Mouse (Mus musculus): ENCODE data around the gene Ccdc60. TPM values are rescaled to one million over a fixed set of nuclear protein-coding genes. Genes with fewer than 3 reads are reported as not detected.

The Ccdc60 gene
- polyA plus RNA-seq, 1 experiment = 0.50 TPM

DNA sequence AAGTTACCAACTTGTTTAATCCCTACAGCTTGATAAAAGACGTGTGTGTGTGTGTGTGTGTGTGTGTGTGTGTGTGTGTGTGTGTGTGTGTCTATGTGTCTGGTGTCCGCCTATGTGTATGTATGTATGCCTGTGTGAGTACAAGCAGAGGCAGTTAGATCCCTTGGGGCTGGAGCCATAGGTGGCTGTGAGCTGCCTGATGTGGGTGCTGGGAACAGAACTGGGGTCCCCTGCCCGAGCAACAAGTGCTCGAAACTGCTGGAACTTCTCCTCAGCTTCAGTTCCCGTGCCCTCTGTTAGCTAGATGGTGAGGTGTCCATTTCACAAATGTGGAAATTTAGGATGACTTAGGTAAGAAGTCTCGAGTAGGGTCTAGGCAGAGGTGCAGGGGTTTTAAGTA, 204.6 kb downstream of the Ccdc60 start:
- WGBS = 81% methylated on average over 6 of the region's 6 CpGs
- no peak for DNase-seq (ENCODE audit: low read depth, low spot score)

DNA sequence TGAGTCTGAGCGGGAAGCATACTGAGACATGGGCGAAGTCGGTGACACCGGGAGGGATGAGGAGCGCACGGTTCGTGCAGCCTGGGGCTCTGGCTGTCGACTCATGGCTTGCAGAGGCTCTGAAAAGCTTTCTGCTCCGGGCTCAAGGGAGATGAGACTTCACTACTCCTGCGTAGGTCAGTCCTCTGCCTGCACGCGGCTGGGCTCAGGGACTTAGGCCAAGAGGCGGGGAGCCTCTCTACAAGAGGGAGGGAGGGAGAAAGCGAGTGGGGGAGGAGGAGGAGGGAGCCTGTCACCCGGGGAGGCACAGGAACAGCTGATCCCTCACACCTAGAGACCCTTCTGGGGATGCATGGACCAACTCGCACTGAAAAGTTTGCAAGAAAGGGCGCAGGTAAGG, 205.7 kb downstream of the Ccdc60 start, which contains the start of gene Tmem233:
Gene Tmem233, minus strand, starts transcription at position 164 of the 400 bp plus-strand sequence.
- no peak for DNase-seq (ENCODE audit: low read depth, low spot score)
- 16% methylated on average over 17 of the region's 17 CpGs for WGBS

DNA sequence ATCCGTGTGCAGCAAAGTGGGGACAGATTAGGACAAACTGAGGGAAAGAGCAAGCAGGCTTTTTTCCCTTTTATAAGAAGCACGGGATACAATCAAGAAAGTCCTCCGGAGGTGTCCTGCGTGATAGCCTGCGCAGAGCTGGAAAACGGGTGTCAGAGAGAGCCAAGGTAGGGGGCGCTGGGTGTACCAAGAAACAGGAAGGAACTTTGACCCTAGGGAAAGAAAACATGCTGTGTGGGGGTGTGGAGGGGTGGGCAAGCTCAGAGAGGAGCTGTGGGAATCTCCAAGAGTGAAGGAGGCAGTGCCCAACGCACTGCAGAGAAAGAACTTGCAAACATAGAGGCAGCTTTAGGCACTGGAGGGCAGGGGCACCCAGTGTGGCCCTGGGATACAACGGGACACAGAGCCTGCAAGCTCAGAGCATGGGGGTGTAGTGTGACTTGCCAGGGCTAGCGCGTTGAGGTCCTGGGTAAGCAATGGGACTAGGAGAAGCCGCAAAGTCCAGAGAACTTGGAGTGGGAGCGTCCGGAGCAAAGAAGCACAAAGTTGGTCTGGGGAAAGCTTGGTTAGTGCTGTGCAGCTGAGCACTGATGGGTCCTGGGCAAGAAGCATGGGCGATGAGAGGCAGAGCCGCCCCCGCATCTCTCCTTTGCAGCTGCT, 206.4 kb downstream of the Ccdc60 start:
- 44% methylated on average over 17 of the region's 17 CpGs for WGBS
- DNase-seq (ENCODE audit: low read depth, low spot score) = no peak

GRCm38 (mm10) chr5:116081616-116082015, 207.2 kb downstream of the Ccdc60 start:
- 70% methylated on average over 7 of the region's 7 CpGs for WGBS
- DNase-seq (ENCODE audit: low read depth, low spot score) = no peak

DNA sequence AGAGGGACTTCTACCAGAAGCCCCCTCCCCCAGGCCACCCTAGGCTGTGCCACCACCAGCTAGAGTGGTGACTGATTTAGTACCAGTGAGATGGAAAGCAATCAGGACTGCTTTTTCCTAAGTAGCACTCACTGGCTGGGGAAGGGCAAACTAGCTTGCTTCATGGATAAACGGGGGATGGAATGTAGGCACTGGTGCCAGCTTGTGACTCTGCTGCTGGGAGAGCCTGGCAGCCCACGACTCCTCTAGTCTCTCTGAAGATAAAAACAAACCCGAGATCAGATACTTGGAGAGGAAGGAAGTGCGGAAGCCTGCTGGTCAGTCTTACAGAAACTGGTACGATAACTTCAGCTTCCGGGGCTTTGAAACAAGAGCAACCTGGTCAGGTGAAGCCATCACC, 208.0 kb downstream of the Ccdc60 start:
- DNase-seq (ENCODE audit: low read depth, low spot score) = no peak
- 53% methylated on average over 6 of the region's 6 CpGs for WGBS

Other genes starting within 250 kb of the Ccdc60 start
- not detected in 2 replicates for gene Tmem233, start 205.7 kb downstream of the Ccdc60 start, polyA plus RNA-seq (2012; rRNA removed)
- gene Hspb8, start 133.9 kb upstream of the Ccdc60 start, polyA plus RNA-seq (2012; rRNA removed) = 18.6 and 26.0 TPM in 2 replicates

Data from large intestine, adult 2 months (tissue).